In the genomic region with DNA sequence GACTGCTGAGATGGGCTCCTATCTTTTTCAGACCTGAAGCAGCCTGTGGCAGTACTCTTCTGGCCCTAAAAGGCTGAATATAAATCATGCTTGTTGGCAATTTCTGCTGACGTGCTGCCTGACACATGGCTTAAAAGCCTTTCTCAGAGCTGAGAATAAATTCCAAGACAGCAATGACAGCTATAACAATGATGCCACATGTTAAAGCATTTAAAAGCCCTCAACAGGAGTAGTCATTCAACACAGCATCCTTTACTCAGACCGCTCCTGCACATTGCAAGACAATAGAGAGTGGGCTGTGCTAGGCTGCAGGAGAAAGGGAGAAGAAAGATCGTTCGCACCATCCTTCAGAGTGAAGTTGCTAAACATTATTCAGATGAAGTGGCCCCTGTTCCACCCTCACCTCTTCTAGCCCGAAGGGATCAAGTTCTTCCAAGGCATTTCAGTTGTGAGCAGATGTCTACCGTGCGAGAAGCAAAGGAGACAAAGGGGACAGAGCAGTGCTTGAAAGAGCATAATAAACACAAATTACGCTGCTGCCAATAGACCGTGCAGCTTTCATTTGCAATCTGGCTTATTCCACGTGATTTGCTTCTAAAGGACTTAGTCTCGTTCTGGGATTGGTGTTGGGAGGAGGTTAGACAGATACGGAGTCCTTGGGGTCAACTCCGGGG, we compare ENCODE assay signal across 8 mouse cellular contexts.
DNase-seq lines count a peak whose midpoint lies in the region; ATAC-seq and TF ChIP-seq lines count a peak whose summit lies in the region.

No protein-coding gene starts in this region.

- H3K9ac ChIP-seq in forebrain, embryonic 12.5 days: no peak overlapping the region
- H3K9ac ChIP-seq in neural tube, embryonic 13.5 days: peak overlapping the region; percentile 60
- no peak overlapping the region for H3K9ac ChIP-seq in intestine, postnatal 0 days (ENCODE audit: low read depth, low read length)

- WGBS in forebrain, embryonic 12.5 days: 7% methylated on average over 13 of the region's 13 CpGs
- WGBS in neural tube, embryonic 13.5 days: 9% methylated on average over 13 of the region's 13 CpGs
- 77% methylated on average over 13 of the region's 13 CpGs for WGBS in intestine, postnatal 0 days

- H3K4me3 ChIP-seq in forebrain, embryonic 12.5 days (replicated peaks): peak overlapping the region; percentile 23
- H3K4me3 ChIP-seq in neural tube, embryonic 13.5 days: peak overlapping the region; percentile 27
- H3K4me3 ChIP-seq in intestine, postnatal 0 days (ENCODE audit: low read depth, low read length): no peak overlapping the region

- peak; percentile 94 for ATAC-seq in forebrain, embryonic 12.5 days (ENCODE audit: low FRiP score)
- ATAC-seq in neural tube, embryonic 13.5 days (ENCODE audit: low read depth): peak; percentile 92
- ATAC-seq in intestine, postnatal 0 days: no peak

- H3K9me3 ChIP-seq in forebrain, embryonic 12.5 days: no peaks in the 10 kb centered on the region
- no peaks in the 10 kb centered on the region for H3K9me3 ChIP-seq in neural tube, embryonic 13.5 days
- no peaks in the 10 kb centered on the region for H3K9me3 ChIP-seq in intestine, postnatal 0 days (ENCODE audit: control insufficient read depth)

- H3K27ac ChIP-seq in forebrain, embryonic 12.5 days: peak overlapping the region; percentile 88
- H3K27ac ChIP-seq in neural tube, embryonic 13.5 days (replicated peaks): peak overlapping the region; percentile 85
- no peak overlapping the region for H3K27ac ChIP-seq in intestine, postnatal 0 days (ENCODE audit: low read depth, low read length)

- H3K4me1 ChIP-seq in forebrain, embryonic 12.5 days: peaks cover 18% of the 10 kb centered on the region
- H3K4me1 ChIP-seq in neural tube, embryonic 13.5 days (replicated peaks): peaks cover 19% of the 10 kb centered on the region
- no peaks in the 10 kb centered on the region for H3K4me1 ChIP-seq in intestine, postnatal 0 days (replicated peaks; ENCODE audit: control insufficient read depth, insufficient read depth, low read length)

- 0 out of 2 replicates have a peak, but pooled peaks cover 2% of the 10 kb centered on the region for H3K27me3 ChIP-seq in forebrain, embryonic 12.5 days
- H3K27me3 ChIP-seq in neural tube, embryonic 13.5 days: no peaks in the 10 kb centered on the region
- no peaks in the 10 kb centered on the region for H3K27me3 ChIP-seq in intestine, postnatal 0 days (replicated peaks; ENCODE audit: control insufficient read depth, insufficient read depth, low read length)

- no peak for TF ChIP-seq CTCF in intestine, postnatal 0 days (IDR thresholded peaks at IDR 0.05; ENCODE audit: low read depth)

- H3K4me2 ChIP-seq in forebrain, embryonic 12.5 days: peak overlapping the region; percentile 53
- peak overlapping the region; percentile 55 for H3K4me2 ChIP-seq in neural tube, embryonic 13.5 days
- H3K4me2 ChIP-seq in intestine, postnatal 0 days (replicated peaks; ENCODE audit: low read depth): no peak overlapping the region

- DNase-seq in right cerebral cortex, adult 2 months (ENCODE audit: low spot score in 2 of 2): peak; percentile 14 to 31
- no peak for DNase-seq in right cerebral cortex, postnatal 4 days
- peak; percentile 10 for DNase-seq in kidney, postnatal 14 days
- DNase-seq in frontal cortex, postnatal 10 days (ENCODE audit: low spot score in 2 of 2): no peak
- DNase-seq in frontal cortex, postnatal 25 days (ENCODE audit: low spot score in 2 of 2): no peak

- no peaks in the 10 kb centered on the region for H3K36me3 ChIP-seq in forebrain, embryonic 12.5 days (replicated peaks)
- H3K36me3 ChIP-seq in neural tube, embryonic 13.5 days: no peaks in the 10 kb centered on the region
- no peaks in the 10 kb centered on the region for H3K36me3 ChIP-seq in intestine, postnatal 0 days (ENCODE audit: control insufficient read depth, insufficient read depth)

Comparison
In these comparisons a context has a peak if more than half of its experiments do, and no peak if none do; other contexts are left out.
1. DNase-seq: peak in right cerebral cortex, adult 2 months (2 of 2) and kidney, postnatal 14 days (single experiment); none in right cerebral cortex, postnatal 4 days (single experiment), frontal cortex, postnatal 10 days (0 of 2) and frontal cortex, postnatal 25 days (0 of 2).